Mouse (Mus musculus) embryonic facial prominence, embryonic 10.5 days (tissue): Measurements from ENCODE around the gene Arid1a. TPM values are rescaled to one million over a fixed set of nuclear protein-coding genes. Genes with fewer than 3 reads are reported as not detected.

Experiments used
- DNase-seq: peaks from one replicate; pipeline ENCODE4 v3.0.0-alpha.2; 2017; ENCODE audit warnings: low spot score
- H3K27ac ChIP-seq: fragments of 300-500 bp; sonication (generic); replicated peaks from 2 replicates; pipeline ENCODE4 v1.5.1; 2016; ENCODE audit warnings: mild to moderate bottlenecking
- H3K27me3 ChIP-seq: fragments of 300-500 bp; sonication (generic); replicated peaks from 2 replicates; pipeline ENCODE4 v1.6.1; 2016; ENCODE audit warnings: low read depth, mild to moderate bottlenecking; ENCODE audit not compliant: poor library complexity, severe bottlenecking
- H3K36me3 ChIP-seq: fragments of 300-500 bp; sonication (generic); replicated peaks from 2 replicates; pipeline ENCODE4 v1.6.1; 2016; ENCODE audit warnings: mild to moderate bottlenecking, moderate library complexity
- H3K4me1 ChIP-seq: fragments of 300-500 bp; sonication (generic); 2 replicates; pipeline ENCODE4 v1.6.1; 2016
- H3K4me3 ChIP-seq: fragments of 300-500 bp; sonication (generic); 2 replicates; pipeline ENCODE4 v1.5.1; 2016; ENCODE audit warnings: mild to moderate bottlenecking, moderate library complexity
- H3K9me3 ChIP-seq: fragments of 300-500 bp; sonication (generic); 2 replicates; pipeline ENCODE4 v1.6.1; 2016; ENCODE audit warnings: mild to moderate bottlenecking
- whole genome bisulfite sequencing: fragments of 180-500 bp; shearing (Covaris S2); methylation state at CpG from one replicate; pipeline ENCODE4 v1.1.7; 2016; 5-methylcytosine and 5-hydroxymethylcytosine counted together
- polyA plus RNA-seq: library from polyadenylated mRNA; unstranded; fragments of >200 nt; fragmentation: Nextera tagmentation; extraction: Ambion mirVana; gene quantifications from 2 replicates; pipeline ENCODE4 v1.2.1, GENCODE M21; 2016

The Arid1a gene
- polyA plus RNA-seq, 1 experiment from 2014 or later = 38.9 TPM

DNA sequence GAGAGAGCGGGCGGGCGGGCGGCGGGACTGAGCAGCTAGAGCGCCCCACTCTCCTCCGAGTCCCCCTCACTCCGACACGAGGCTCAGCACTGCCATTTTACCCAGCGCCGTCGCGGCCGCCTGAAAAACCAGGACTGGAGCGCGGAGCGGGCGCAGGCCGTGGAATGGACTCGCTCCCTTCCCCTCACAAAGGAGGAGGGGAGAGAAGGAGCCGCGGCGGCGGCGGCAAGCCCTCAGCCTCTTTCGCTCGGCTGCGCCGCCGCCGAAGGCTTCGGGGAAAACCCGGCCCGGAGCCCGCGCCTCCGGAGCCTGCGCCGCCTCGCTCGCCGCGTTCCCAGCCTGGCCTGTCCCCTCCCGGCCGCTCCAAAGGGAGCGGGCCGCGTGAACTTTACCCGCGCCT is 2.3 kb downstream of the Arid1a start:
- Histone ChIP-seq H3K4me3 (peak overlapping the region; percentile 92), H3K27me3 (no peaks in the 10 kb centered on the region), H3K27ac (peak overlapping the region; percentile 100), H3K36me3 (peaks cover 19% of the 10 kb centered on the region), H3K4me1 (peaks cover 57% of the 10 kb centered on the region), H3K9me3 (no peaks in the 10 kb centered on the region)
- WGBS = under 1% methylated on average over 46 of the region's 50 CpGs
- peak; percentile 98 for DNase-seq

DNA sequence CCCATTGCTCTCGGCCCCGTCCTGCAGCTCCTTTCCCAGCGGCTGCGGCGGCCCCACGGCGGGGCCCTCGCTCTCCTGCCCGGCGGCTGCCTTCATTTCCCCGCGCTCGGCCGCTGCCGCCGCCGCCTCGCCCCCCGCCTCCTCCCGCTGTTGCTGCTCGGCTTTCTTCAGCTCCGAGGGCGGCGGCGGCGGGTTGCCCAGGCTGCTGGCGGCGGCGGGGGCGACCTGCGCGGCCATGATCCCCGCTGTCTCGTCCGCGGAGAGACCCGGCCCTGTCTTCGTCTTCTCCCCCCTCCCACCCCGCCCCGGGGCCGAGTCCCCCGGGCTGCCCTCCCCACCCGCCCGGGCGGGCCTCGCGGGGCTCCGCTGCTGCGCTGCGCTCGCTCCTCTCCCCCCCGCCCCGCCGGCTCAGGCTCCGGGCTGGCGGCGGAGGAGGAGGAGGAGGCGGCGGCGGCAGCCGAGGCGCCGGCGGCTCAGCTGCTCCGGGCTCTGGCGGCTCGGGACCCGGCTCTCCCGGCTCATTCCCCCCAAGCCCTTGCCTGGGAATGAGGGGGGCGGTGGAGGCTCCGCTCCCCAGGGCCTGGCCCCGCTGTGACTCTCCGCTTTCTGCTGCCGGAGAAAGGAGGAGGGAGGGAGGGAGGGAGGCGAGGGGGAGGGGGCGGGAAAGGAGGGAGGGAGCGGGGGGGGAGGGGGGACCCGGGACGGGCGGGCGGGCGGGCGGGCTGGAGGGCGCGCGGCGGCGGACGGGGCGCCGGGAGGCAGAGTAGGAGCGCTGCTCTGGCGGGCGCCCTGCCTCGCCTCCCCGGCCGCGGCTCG is 3.0 kb downstream of the Arid1a start:
- peak; percentile 90 for DNase-seq
- Histone ChIP-seq H3K4me3 (peak overlapping the region; percentile 92), H3K9me3 (no peaks in the 10 kb centered on the region), H3K27me3 (no peaks in the 10 kb centered on the region), H3K27ac (peak overlapping the region; percentile 100), H3K4me1 (peaks cover 60% of the 10 kb centered on the region), H3K36me3 (peaks cover 26% of the 10 kb centered on the region)
- WGBS = 1% methylated on average over 86 of the region's 99 CpGs

DNA sequence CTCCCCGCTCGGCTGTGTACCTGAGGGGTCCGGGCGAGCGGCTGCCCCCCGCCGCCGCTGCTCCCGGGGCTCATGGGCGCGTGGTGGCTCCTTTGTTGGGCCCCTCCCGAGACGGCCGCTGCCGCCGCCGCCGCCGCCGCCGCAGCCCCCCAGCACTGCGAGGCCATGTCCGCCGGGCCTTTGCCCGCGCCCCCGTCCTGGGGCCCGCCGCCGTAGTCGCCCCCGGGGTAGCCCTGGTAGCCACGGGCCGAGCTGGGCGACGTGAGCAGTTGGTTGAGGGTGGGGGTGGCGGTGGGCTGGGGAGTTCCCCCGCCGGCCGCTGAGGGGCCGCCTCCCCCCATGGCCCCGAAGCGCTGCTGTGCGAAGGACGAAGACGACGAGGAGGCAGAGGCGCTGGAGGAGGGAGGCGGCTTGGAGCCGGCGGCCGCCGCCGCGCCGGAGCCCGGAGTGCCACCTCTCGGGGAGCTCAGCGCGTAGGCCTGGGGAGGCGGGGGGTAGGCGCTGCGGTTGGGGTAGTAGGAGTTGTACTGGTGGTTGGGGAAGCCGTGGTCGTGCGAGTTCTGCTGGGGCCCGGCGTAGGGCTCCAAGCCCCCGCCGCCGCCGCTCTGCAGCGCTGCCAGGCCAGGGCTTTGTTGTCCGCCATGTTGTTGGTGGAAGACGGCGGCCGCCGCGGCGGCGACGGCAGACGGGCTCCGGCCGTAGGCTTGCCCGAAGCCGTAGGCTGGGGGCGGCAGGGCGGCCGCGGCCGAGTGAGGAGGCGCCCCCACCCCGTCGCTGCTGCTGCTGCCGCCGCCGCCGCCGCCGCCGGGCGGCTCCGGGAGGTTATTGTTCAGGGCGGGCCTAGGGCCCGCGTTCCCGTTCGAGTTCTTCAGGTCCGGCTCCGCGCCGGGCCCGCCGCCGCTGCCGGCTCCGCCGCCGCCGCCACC is 3.9 kb downstream of the Arid1a start:
- H3K9me3 ChIP-seq = no peaks in the 10 kb centered on the region
- under 1% methylated on average over 120 of the region's 121 CpGs for WGBS
- peaks cover 66% of the 10 kb centered on the region for H3K4me1 ChIP-seq
- no peaks in the 10 kb centered on the region for H3K27me3 ChIP-seq
- peak; percentile 61 for DNase-seq
- peaks cover 34% of the 10 kb centered on the region for H3K36me3 ChIP-seq
- H3K4me3 ChIP-seq = peak overlapping the region; percentile 92
- peak overlapping the region; percentile 100 for H3K27ac ChIP-seq

DNA sequence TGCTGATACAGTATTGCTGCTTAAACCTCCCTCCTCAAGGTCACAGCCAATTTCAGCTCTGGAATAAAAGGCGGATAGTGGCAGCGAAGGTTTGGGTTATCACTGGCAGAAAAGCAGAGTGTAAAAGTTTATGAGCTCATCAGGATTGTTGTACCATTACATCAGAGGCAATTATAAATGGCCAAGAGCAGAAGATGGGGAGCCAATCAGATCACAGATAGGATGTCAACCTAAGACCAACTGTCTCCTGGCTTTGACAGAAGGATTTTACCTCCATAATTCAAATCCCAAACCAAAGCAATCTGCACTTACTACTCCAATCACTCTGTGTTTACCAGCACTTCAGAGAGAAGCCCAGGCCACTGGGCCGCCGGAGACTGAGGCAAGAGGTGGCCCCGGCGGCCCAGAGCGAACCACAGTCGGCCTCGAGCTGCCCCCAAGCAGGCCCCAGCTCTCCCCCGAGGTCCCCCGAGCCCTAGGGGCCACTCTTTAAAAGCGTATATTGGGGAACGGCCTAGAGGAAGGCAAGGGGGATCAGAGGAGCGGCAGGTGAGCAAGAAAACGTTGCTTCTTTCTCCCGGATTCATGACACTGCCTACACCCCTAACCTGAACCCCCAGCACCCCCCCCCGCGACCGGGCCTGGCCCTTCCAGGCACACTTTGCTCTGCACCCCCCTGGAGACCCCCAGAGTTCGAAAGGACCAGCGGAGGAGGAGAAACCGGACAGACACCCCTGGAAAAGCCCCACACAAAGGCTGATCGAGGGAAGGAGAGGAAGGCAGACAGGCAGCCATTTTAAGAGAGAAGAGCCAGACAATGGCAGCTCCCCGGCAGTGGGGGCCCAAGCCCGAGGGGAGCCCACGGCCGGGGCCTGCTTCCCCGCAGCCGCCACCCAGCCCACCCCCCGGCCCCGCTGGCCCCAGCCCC is 4.8 kb downstream of the Arid1a start:
- no peaks in the 10 kb centered on the region for H3K27me3 ChIP-seq
- peak overlapping the region; percentile 100 for H3K27ac ChIP-seq
- peaks cover 64% of the 10 kb centered on the region for H3K4me1 ChIP-seq
- no peaks in the 10 kb centered on the region for H3K9me3 ChIP-seq
- peak overlapping the region; percentile 92 for H3K4me3 ChIP-seq
- H3K36me3 ChIP-seq = peaks cover 42% of the 10 kb centered on the region
- DNase-seq = peak; percentile 49
- under 1% methylated on average over 31 of the region's 31 CpGs for WGBS

DNA sequence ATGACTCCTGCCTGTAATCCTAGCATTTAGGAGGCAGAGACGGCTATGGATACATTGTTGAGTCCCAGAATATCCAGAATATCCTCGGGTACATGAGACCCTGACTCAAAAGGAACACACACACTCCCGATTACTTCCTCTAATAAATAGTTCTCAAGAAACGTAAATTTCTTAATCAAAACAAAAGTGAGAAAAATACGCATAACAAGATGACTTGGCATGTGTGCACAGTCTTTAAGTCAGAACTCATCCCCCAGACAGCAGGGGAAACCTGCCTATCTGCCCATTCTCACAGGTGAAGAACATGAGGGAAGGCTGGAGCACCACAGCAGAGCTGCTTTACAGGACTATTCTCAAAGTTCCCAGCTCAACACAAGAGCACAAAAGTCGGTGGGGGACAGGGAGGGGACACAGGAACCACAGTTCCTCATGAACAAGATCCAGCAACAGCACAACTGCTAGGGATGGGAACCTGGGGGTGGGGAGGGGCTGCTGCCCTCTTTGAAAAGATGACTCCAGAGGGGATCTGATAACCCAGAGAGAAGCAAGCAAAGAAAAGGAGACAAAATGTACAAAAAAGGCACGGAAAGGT is 6.3 kb downstream of the Arid1a start:
- H3K9me3 ChIP-seq = no peaks in the 10 kb centered on the region
- peaks cover 54% of the 10 kb centered on the region for H3K4me1 ChIP-seq
- WGBS = 54% methylated on average over 7 of the region's 7 CpGs
- H3K4me3 ChIP-seq = peak overlapping the region; percentile 92
- H3K36me3 ChIP-seq = peaks cover 57% of the 10 kb centered on the region
- H3K27ac ChIP-seq = peak overlapping the region; percentile 100
- DNase-seq = no peak
- H3K27me3 ChIP-seq = no peaks in the 10 kb centered on the region

DNA sequence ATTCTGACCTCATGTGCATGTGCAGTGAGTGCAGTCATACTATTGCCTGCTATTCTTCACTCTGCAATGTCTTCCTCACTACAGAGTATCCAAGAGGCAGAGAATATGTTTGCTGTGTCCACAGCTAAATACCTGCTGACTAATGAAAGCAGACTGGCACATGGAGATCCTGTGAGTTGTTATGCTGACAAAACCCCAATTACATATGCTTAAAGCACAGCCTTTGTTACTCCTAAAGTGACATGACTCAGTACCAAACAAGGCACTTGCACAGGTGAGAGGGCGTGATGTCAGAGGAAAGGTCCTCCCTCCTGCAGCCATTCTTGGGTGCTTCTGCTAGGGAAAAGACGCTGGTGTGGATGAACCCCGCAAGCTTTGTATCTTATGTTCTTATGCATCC is 21.3 kb downstream of the Arid1a start:
- H3K36me3 ChIP-seq = peaks cover 68% of the 10 kb centered on the region
- H3K27me3 ChIP-seq = no peaks in the 10 kb centered on the region
- no peak overlapping the region for H3K27ac ChIP-seq
- WGBS = 90% methylated on average over 3 of the region's 3 CpGs
- H3K9me3 ChIP-seq = no peaks in the 10 kb centered on the region
- H3K4me3 ChIP-seq = no peak overlapping the region
- peaks cover 68% of the 10 kb centered on the region for H3K4me1 ChIP-seq
- DNase-seq = no peak

DNA sequence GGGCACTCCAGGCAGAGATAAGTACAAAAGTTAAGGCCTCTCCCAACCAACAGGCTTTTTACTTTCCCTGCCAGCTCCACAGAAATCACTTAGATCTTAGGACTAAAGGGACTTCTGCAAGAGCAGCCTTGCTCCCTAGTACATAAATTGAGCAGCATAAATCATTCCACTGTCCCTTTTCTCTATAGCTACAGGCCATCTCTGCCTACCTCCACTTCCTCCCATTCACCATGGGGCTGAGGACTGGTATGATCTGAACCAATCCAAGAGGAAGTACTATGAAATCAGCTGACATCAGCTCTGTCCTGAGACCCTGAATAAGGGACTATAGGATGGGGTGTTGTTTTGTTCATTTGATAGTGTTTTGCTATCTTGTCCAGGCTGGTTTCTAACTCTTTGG is 26.4 kb downstream of the Arid1a start:
- Histone ChIP-seq H3K36me3 (peaks cover 47% of the 10 kb centered on the region), H3K27me3 (no peaks in the 10 kb centered on the region), H3K4me3 (peak overlapping the region; percentile 45), H3K9me3 (no peaks in the 10 kb centered on the region), H3K4me1 (peaks cover 75% of the 10 kb centered on the region), H3K27ac (peak overlapping the region; percentile 68)
- DNase-seq = no peak

DNA sequence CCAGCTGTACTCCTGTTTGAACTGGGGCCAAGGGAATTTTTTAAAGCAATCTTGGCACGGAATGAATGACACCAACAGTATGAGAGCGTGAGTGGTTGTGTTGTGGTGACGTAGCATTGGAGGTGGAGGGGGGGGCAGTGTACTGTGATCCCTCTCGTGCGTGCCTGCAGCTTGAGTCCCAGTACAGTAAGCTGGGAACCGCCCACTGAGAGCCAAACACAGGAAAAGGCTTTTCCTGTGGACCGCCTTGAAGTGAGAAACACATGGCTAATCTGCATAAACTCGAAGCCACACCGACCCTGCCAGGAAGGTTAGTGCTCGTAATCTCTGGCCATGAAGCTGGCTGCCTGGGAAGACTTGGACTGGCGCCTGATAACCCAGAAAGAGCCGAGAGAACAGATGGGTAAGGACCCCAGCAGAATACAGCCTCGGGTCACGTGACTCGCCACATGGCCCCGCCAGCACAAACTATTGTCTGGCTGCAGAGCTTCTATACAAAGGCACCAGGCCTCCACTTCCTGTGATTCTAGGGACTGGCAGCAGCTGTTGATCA is 27.0 kb downstream of the Arid1a start:
- Histone ChIP-seq H3K9me3 (no peaks in the 10 kb centered on the region), H3K36me3 (peaks cover 46% of the 10 kb centered on the region), H3K27me3 (no peaks in the 10 kb centered on the region), H3K4me3 (peak overlapping the region; percentile 45), H3K4me1 (peaks cover 72% of the 10 kb centered on the region), H3K27ac (peak overlapping the region; percentile 68)
- peak; percentile 81 for DNase-seq
- WGBS = 11% methylated on average over 16 of the region's 16 CpGs

DNA sequence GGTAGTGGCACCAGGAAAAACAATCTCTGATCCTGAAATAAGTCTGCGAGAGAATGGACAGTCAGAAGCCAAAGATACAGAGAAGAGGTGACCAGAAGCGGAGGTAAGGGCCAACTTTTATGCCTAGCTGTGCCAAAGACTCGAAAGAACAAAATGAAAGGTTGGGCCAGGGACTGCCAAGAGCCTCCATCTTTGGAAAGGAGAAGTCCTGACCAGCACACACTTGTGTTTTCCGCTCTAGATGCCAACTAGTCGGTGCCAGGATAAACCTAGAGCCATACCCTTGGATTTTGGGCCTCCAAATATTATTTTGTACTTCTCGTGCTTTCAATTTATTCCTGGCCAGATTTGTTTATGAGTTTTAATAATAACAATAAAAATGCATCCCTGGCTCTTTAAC is 27.6 kb downstream of the Arid1a start:
- H3K27me3 ChIP-seq = no peaks in the 10 kb centered on the region
- H3K4me1 ChIP-seq = peaks cover 66% of the 10 kb centered on the region
- no peaks in the 10 kb centered on the region for H3K9me3 ChIP-seq
- WGBS = 78% methylated on average over 6 of the region's 6 CpGs
- no peak for DNase-seq
- peaks cover 47% of the 10 kb centered on the region for H3K36me3 ChIP-seq
- peak overlapping the region; percentile 45 for H3K4me3 ChIP-seq
- H3K27ac ChIP-seq = peak overlapping the region; percentile 68; the same call in 1 of the 2 replicates

DNA sequence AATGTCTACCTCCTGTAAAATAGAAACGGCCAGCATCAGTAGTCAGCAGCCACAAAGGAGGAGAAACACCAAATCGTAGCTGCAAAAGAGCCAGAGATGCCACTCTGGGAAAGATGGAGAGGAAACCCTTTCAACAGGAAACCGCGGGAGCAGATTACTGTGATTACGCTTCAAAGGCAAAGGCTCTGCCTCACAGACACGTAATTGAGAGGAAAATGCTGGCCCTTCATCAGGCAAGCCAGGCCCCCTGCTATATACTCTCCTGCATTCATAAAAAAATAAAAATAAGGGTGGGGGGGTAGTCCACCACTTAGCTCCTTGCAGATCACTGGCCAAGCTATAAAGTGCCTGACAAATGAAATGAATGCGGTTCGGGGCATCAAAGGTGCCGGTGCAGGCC is 28.3 kb downstream of the Arid1a start:
- 47% methylated on average over 9 of the region's 9 CpGs for WGBS
- no peaks in the 10 kb centered on the region for H3K9me3 ChIP-seq
- peak; percentile 19 for DNase-seq
- peaks cover 60% of the 10 kb centered on the region for H3K4me1 ChIP-seq
- H3K4me3 ChIP-seq = no peak overlapping the region
- H3K27me3 ChIP-seq = no peaks in the 10 kb centered on the region
- no peak overlapping the region for H3K27ac ChIP-seq
- peaks cover 49% of the 10 kb centered on the region for H3K36me3 ChIP-seq

DNA sequence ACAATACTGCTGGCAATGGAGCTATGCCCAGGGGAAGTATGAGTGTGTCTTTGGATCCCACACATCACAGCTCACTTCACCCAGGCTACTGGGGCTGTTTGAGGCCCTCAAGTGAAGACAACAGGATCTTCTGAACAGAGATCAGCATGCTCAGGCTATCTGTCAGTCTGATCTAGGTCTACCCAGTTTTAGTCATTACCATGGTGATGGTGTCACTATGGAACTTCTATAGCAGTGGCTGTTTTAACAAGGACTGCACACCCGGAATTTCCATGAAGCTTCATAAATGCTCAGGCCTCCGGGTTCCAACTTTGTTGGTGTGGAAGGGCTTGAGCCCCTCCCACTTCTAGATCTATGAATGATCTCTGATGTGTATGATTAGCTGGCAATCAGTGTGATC is 30.9 kb downstream of the Arid1a start:
- Histone ChIP-seq H3K36me3 (peaks cover 64% of the 10 kb centered on the region), H3K4me3 (no peak overlapping the region), H3K27me3 (no peaks in the 10 kb centered on the region), H3K4me1 (peaks cover 36% of the 10 kb centered on the region), H3K9me3 (no peaks in the 10 kb centered on the region), H3K27ac (no peak overlapping the region)
- DNase-seq = no peak
- 89% methylated on average over 2 of the region's 2 CpGs for WGBS
